Comparison of ENCODE assay signal across 17 mouse cellular contexts in the genomic region with DNA sequence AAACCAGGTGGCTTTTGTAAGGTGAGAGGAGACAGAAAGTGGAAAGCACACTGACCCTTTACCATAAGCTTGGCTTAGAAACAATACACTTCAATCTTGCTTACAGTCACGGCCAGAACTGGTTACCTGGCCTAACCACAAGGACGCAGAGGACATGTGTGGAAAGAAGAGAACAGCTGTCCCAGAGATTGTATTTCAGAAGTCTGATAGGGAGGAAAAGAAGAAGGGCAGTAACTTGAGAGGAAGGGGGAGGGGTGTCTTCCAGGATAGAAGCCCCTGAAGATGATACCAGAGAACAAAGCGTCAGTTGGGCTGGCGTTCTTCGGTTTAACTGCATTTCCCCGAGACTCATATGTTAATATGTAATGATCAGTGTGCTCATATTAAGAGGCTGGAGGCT. TPM values are rescaled to one million over a fixed set of nuclear protein-coding genes. Genes with fewer than 3 reads are reported as not detected.
"Had no signal": no experiment of that assay in that cellular context is flagged by ENCODE, and none has a peak within 500 bp of the region (broad histone marks: within the 10 kb centered on the region; RNA-seq: fewer than 3 reads in every experiment).

No protein-coding gene starts in this region.

- H3K36me3 ChIP-seq: limb, embryonic 13.5 days; liver, embryonic 15.5 days; midbrain, embryonic 10.5 days; neural tube, embryonic 12.5 days had no signal

- H3K4me3 ChIP-seq: limb, embryonic 13.5 days; liver, embryonic 15.5 days; midbrain, embryonic 10.5 days; neural tube, embryonic 12.5 days had no signal

- H3K4me1 ChIP-seq: limb, embryonic 13.5 days; midbrain, embryonic 10.5 days; neural tube, embryonic 12.5 days had no signal

- H3K9ac ChIP-seq: limb, embryonic 13.5 days; liver, embryonic 15.5 days; lung, embryonic 14.5 days; neural tube, embryonic 12.5 days had no signal

- H3K4me2 ChIP-seq: limb, embryonic 13.5 days; liver, embryonic 11.5 days; liver, embryonic 15.5 days; lung, embryonic 14.5 days; neural tube, embryonic 12.5 days had no signal

- H3K27me3 ChIP-seq: limb, embryonic 13.5 days; liver, embryonic 15.5 days; neural tube, embryonic 12.5 days had no signal

- DNase-seq: kidney, adult 18-20 months; kidney, postnatal 36 days; layer of hippocampus, adult 9-11 months; layer of hippocampus, postnatal 36 days; lung, embryonic 14.5 days; lung, postnatal 10 days; lung, postnatal 4 days; midbrain, embryonic 14.5 days; right cerebral cortex, postnatal 4 days; spleen, adult 18-20 months; thymus, postnatal 4 days had no signal

- H3K9me3 ChIP-seq: liver, embryonic 15.5 days had no signal

- H3K27ac ChIP-seq: limb, embryonic 13.5 days; liver, embryonic 15.5 days; midbrain, embryonic 10.5 days; neural tube, embryonic 12.5 days had no signal

RNA-seq across cellular contexts. Expression of a gene that starts 20.0 kb away (rescaled TPM):
- polyA plus RNA-seq: limb, embryonic 13.5 days; liver, embryonic 11.5 days; liver, embryonic 15.5 days; lung, embryonic 14.5 days; stomach, embryonic 14.5 days had no signal
